Mouse (Mus musculus): ENCODE measurements around the gene Otop2. TPM values are rescaled to one million over a fixed set of nuclear protein-coding genes. Genes with fewer than 3 reads are reported as not detected.

Otop2 gene
- polyA plus RNA-seq, 1 experiment from 2014 or later, result not detected

DNA sequence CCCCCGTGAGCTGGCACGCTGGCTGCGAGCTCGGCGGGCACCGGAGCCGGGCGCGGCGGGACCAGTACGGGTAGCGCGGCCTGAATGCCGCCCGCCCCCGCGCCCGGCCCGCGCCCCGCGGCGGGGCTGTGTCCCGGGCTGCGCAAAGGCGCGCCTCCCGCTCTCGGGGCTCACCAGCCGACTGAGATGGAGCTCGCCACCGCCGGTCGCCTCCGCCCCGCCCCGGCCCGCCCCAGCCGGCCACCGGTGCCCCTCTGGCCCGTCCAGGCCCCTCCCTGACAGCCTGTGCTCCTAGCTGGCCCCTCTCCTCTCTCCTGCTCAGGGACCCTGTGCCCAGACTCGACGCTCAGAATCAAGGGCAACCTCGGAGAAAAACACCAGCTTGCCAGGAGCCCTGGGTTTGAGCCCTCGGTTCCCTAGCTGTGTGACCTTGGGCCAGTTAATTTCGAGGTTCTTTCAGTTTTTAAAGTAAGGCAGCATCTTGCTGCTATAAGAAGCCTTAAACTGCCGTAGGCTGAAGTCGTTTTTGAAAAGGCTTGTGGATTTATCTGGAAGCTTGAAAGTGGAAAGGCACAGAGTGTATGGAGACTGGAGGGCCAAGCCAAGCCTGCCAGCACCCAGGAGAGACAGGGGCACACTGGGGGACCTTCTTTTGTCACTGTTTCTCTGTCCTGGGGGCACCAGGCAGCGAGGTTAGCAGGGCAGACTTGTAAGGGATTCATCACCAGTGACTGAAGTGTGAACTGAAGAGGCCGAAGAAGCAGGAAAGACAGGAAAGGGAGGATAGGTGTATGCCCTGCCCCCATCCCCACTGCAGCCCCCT, 39.7 kb upstream of the Otop2 start, which contains the start of gene Grin2c:
Gene Grin2c (minus strand): TSS at position 183 of the 823 bp plus-strand sequence.
- Histone ChIP-seq H3K4me3 (ENCODE audit: low read depth, low read length) (peak within 1 kb of the TSS; percentile 32), H3K4me2 (replicated peaks; ENCODE audit: low read depth, low read length) (peak within 1 kb of the TSS; percentile 58), H3K36me3 (ENCODE audit: control insufficient read depth, insufficient read depth, low read length) (no peaks in the 10 kb centered on the region), H3K9ac (ENCODE audit: low read depth, low read length) (peak within 1 kb of the TSS; percentile 11; the same call in 1 of the 2 replicates), H3K4me1 (replicated peaks; ENCODE audit: control insufficient read depth, insufficient read depth, low read length) (peaks cover 18% of the 10 kb centered on the region), H3K9me3 (ENCODE audit: control insufficient read depth, low read length) (no peaks in the 10 kb centered on the region), H3K27me3 (ENCODE audit: control insufficient read depth, insufficient read depth, low read length) (peaks cover 58% of the 10 kb centered on the region), H3K27ac (ENCODE audit: low read depth, low read length) (no peak within 1 kb of the TSS)
- ATAC-seq (ENCODE audit: low FRiP score), result no peak
- DNase-seq (ENCODE audit: low spot score), result no peak
- WGBS, result 7% methylated on average over 46 of the region's 50 CpGs

GRCm38 (mm10) chr11:115267958-115268357, 39.0 kb upstream of the Otop2 start:
- Histone ChIP-seq H3K27me3 (ENCODE audit: control insufficient read depth, insufficient read depth, low read length) (peaks cover 53% of the 10 kb centered on the region), H3K4me1 (replicated peaks; ENCODE audit: control insufficient read depth, insufficient read depth, low read length) (peaks cover 18% of the 10 kb centered on the region)
- no peak for ATAC-seq (ENCODE audit: low FRiP score)

GRCm38 (mm10) chr11:115269330-115270066, 37.5 kb upstream of the Otop2 start:
- Histone ChIP-seq H3K27me3 (ENCODE audit: control insufficient read depth, insufficient read depth, low read length) (peaks cover 43% of the 10 kb centered on the region), H3K36me3 (ENCODE audit: control insufficient read depth, insufficient read depth, low read length) (no peaks in the 10 kb centered on the region), H3K4me3 (ENCODE audit: low read depth, low read length) (no peak overlapping the region), H3K27ac (ENCODE audit: low read depth, low read length) (no peak overlapping the region), H3K4me2 (replicated peaks; ENCODE audit: low read depth, low read length) (no peak overlapping the region), H3K9ac (ENCODE audit: low read depth, low read length) (no peak overlapping the region), H3K4me1 (replicated peaks; ENCODE audit: control insufficient read depth, insufficient read depth, low read length) (peaks cover 18% of the 10 kb centered on the region), H3K9me3 (ENCODE audit: control insufficient read depth, low read length) (no peaks in the 10 kb centered on the region)
- ATAC-seq (ENCODE audit: low FRiP score) (no peak), DNase-seq (ENCODE audit: low spot score) (no peak)
- WGBS, result 91% methylated on average over 27 of the region's 27 CpGs

More at GRCm38 (mm10) chr11:115267958-115268357, 39.0 kb upstream of the Otop2 start:
- H3K4me2 ChIP-seq (replicated peaks; ENCODE audit: low read depth, low read length), result no peak overlapping the region
- no peak overlapping the region for H3K27ac ChIP-seq (ENCODE audit: low read depth, low read length)
- DNase-seq (ENCODE audit: low spot score), result no peak
- no peak overlapping the region for H3K4me3 ChIP-seq (ENCODE audit: low read depth, low read length)
- no peaks in the 10 kb centered on the region for H3K9me3 ChIP-seq (ENCODE audit: control insufficient read depth, low read length)
- no peak overlapping the region for H3K9ac ChIP-seq (ENCODE audit: low read depth, low read length)
- no peaks in the 10 kb centered on the region for H3K36me3 ChIP-seq (ENCODE audit: control insufficient read depth, insufficient read depth, low read length)
- 67% methylated on average over 11 of the region's 11 CpGs for WGBS

- no peak overlapping the region for H3K4me3 ChIP-seq (ENCODE audit: low read depth, low read length)
- no peak overlapping the region for H3K27ac ChIP-seq (ENCODE audit: low read depth, low read length)
- no peaks in the 10 kb centered on the region for H3K9me3 ChIP-seq (ENCODE audit: control insufficient read depth, low read length)
- H3K27me3 ChIP-seq (ENCODE audit: control insufficient read depth, insufficient read depth, low read length), result peaks cover 35% of the 10 kb centered on the region
- peak; percentile 18; the same call in 1 of the 2 replicates for ATAC-seq (ENCODE audit: low FRiP score)
- no peak overlapping the region for H3K9ac ChIP-seq (ENCODE audit: low read depth, low read length)
- H3K4me2 ChIP-seq (replicated peaks; ENCODE audit: low read depth, low read length), result no peak overlapping the region
- peak; percentile 89 for DNase-seq (ENCODE audit: low spot score)
- peaks cover 15% of the 10 kb centered on the region for H3K4me1 ChIP-seq (replicated peaks; ENCODE audit: control insufficient read depth, insufficient read depth, low read length)
- H3K36me3 ChIP-seq (ENCODE audit: control insufficient read depth, insufficient read depth, low read length), result no peaks in the 10 kb centered on the region
- 34% methylated on average over 19 of the region's 19 CpGs for WGBS
Observed at GRCm38 (mm10) chr11:115270148-115270861, 36.7 kb upstream of the Otop2 start.

DNA sequence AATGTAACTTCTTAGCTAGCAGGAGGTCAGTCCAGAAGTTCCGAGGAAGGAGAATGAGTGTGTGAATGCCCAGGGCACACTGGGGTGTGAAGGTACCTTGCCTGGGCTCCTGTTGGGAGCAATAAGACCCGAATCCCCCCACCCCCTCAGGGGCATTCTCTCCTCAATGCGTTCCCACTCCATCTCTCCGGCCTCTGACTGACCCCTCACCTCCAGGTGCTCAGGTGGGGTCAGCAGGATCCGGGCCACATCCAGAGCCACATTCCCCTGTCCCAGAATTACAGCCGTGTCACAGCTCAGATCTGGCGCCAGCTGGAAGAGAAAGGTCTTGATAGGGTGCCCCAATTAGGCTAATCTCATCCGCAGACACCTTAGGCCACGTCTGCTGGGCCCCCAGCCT, 35.9 kb upstream of the Otop2 start:
- peaks cover 19% of the 10 kb centered on the region for H3K4me1 ChIP-seq (replicated peaks; ENCODE audit: control insufficient read depth, insufficient read depth, low read length)
- no peaks in the 10 kb centered on the region for H3K9me3 ChIP-seq (ENCODE audit: control insufficient read depth, low read length)
- no peak overlapping the region for H3K4me2 ChIP-seq (replicated peaks; ENCODE audit: low read depth, low read length)
- H3K27ac ChIP-seq (ENCODE audit: low read depth, low read length), result no peak overlapping the region
- WGBS, result 78% methylated on average over 9 of the region's 9 CpGs
- H3K27me3 ChIP-seq (ENCODE audit: control insufficient read depth, insufficient read depth, low read length), result peaks cover 28% of the 10 kb centered on the region
- no peak overlapping the region for H3K9ac ChIP-seq (ENCODE audit: low read depth, low read length)
- DNase-seq (ENCODE audit: low spot score) (no peak), ATAC-seq (ENCODE audit: low FRiP score) (no peak)
- no peaks in the 10 kb centered on the region for H3K36me3 ChIP-seq (ENCODE audit: control insufficient read depth, insufficient read depth, low read length)
- no peak overlapping the region for H3K4me3 ChIP-seq (ENCODE audit: low read depth, low read length)

GRCm38 (mm10) chr11:115271481-115271880, 35.5 kb upstream of the Otop2 start:
- peaks cover 17% of the 10 kb centered on the region for H3K4me1 ChIP-seq (replicated peaks; ENCODE audit: control insufficient read depth, insufficient read depth, low read length)
- no peak overlapping the region for H3K4me2 ChIP-seq (replicated peaks; ENCODE audit: low read depth, low read length)
- H3K27ac ChIP-seq (ENCODE audit: low read depth, low read length), result no peak overlapping the region
- no peak overlapping the region for H3K9ac ChIP-seq (ENCODE audit: low read depth, low read length)
- H3K36me3 ChIP-seq (ENCODE audit: control insufficient read depth, insufficient read depth, low read length), result no peaks in the 10 kb centered on the region
- no peak overlapping the region for H3K4me3 ChIP-seq (ENCODE audit: low read depth, low read length)
- WGBS, result 66% methylated on average over 10 of the region's 10 CpGs
- H3K27me3 ChIP-seq (ENCODE audit: control insufficient read depth, insufficient read depth, low read length), result peaks cover 24% of the 10 kb centered on the region
- no peaks in the 10 kb centered on the region for H3K9me3 ChIP-seq (ENCODE audit: control insufficient read depth, low read length)
- DNase-seq (ENCODE audit: low spot score) (no peak), ATAC-seq (ENCODE audit: low FRiP score) (no peak)

DNA sequence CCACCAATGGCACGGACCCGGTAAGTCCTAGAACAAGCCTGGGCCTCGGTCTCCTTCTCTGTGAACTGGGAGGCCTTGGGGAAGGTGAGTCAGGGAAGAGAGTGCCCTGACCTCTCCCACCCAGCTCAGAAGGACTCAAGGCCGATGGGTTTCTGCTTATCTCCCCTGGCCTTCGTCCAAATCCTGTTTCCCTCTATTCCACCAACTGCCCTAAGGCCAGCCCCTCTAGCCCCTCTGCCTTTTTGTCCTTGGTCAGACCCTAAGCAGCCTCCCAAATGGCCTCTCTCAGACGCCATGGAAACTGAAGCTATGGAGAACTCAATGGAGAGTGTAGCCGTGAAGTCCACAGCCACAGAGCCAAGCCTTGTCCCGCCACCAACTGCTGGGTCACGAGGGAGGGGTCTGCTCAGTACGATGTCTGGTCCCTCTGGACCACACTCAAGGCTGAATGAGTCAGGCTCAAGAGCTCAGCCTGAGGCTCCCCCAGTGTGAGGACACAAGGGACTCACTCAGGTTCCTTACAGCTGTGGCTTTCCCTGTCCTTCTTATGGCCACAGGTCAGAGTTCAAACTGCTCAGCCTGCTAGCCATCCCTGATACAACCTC, 34.0 kb upstream of the Otop2 start:
- no peaks in the 10 kb centered on the region for H3K36me3 ChIP-seq (ENCODE audit: control insufficient read depth, insufficient read depth, low read length)
- DNase-seq (ENCODE audit: low spot score) (no peak), ATAC-seq (ENCODE audit: low FRiP score) (no peak)
- peaks cover 8% of the 10 kb centered on the region for H3K27me3 ChIP-seq (ENCODE audit: control insufficient read depth, insufficient read depth, low read length)
- no peaks in the 10 kb centered on the region for H3K9me3 ChIP-seq (ENCODE audit: control insufficient read depth, low read length)
- no peak overlapping the region for H3K9ac ChIP-seq (ENCODE audit: low read depth, low read length)
- H3K4me1 ChIP-seq (replicated peaks; ENCODE audit: control insufficient read depth, insufficient read depth, low read length), result peaks cover 12% of the 10 kb centered on the region
- 75% methylated on average over 10 of the region's 10 CpGs for WGBS
- H3K4me3 ChIP-seq (ENCODE audit: low read depth, low read length), result no peak overlapping the region
- no peak overlapping the region for H3K4me2 ChIP-seq (replicated peaks; ENCODE audit: low read depth, low read length)
- H3K27ac ChIP-seq (ENCODE audit: low read depth, low read length), result no peak overlapping the region

GRCm38 (mm10) chr11:115273735-115274134, 33.2 kb upstream of the Otop2 start:
- H3K4me1 ChIP-seq (replicated peaks; ENCODE audit: control insufficient read depth, insufficient read depth, low read length), result peaks cover 12% of the 10 kb centered on the region
- no peaks in the 10 kb centered on the region for H3K36me3 ChIP-seq (ENCODE audit: control insufficient read depth, insufficient read depth, low read length)
- 64% methylated on average over 7 of the region's 7 CpGs for WGBS
- no peak overlapping the region for H3K9ac ChIP-seq (ENCODE audit: low read depth, low read length)
- H3K4me3 ChIP-seq (ENCODE audit: low read depth, low read length), result no peak overlapping the region
- ATAC-seq (ENCODE audit: low FRiP score), result no peak
- peaks cover 2% of the 10 kb centered on the region; the same call in 1 of the 2 replicates for H3K27me3 ChIP-seq (ENCODE audit: control insufficient read depth, insufficient read depth, low read length)
- no peak for DNase-seq (ENCODE audit: low spot score)
- no peaks in the 10 kb centered on the region for H3K9me3 ChIP-seq (ENCODE audit: control insufficient read depth, low read length)
- H3K4me2 ChIP-seq (replicated peaks; ENCODE audit: low read depth, low read length), result no peak overlapping the region
- no peak overlapping the region for H3K27ac ChIP-seq (ENCODE audit: low read depth, low read length)

All from hindbrain, embryonic 11.5 days (tissue).